Mouse (Mus musculus) kidney, postnatal 36 days (tissue): ENCODE data around the gene Patl2.
"Not testable (repeated sequence)": the region's sequence is repeated elsewhere in the genome, so short reads cannot be mapped to it uniquely, and the experiment has no call there.

Experiments
- DNase-seq, 2 experiments: peaks; one replicate each; pipeline ENCODE4 v3.0.0; 2021 to 2022; ENCODE audit warnings: mixed read lengths in 2 of 2

Gene Patl2

GRCm38 (mm10) chr2:122141332-122141967 is 44.5 kb downstream of the Patl2 start:
- no peak for DNase-seq

GRCm38 (mm10) chr2:122140815-122141214 is 45.2 kb downstream of the Patl2 start:
- no peak for DNase-seq

GRCm38 (mm10) chr2:122137839-122138465 is 48.0 kb downstream of the Patl2 start:
- no peak for DNase-seq

GRCm38 (mm10) chr2:122132618-122133017 is 53.4 kb downstream of the Patl2 start:
- DNase-seq, result no peak

- no peak for DNase-seq
Measured at GRCm38 (mm10) chr2:122132078-122132477, 53.9 kb downstream of the Patl2 start.

- no peak for DNase-seq
Measured at GRCm38 (mm10) chr2:122127635-122128034, 58.4 kb downstream of the Patl2 start.

GRCm38 (mm10) chr2:122126765-122127347 is 59.1 kb downstream of the Patl2 start:
- DNase-seq, result no peak

GRCm38 (mm10) chr2:122125680-122126572 is 60.1 kb downstream of the Patl2 start:
- no peak for DNase-seq

- peak; percentile 98 for DNase-seq
Measured at GRCm38 (mm10) chr2:122117961-122118958, 67.7 kb downstream of the Patl2 start, which contains the start of gene Spg11. Gene Spg11, minus strand, starts transcription at chr2:122118386.

GRCm38 (mm10) chr2:122116888-122117287 is 69.1 kb downstream of the Patl2 start:
- DNase-seq, result no peak

GRCm38 (mm10) chr2:122109714-122110113 is 76.3 kb downstream of the Patl2 start:
- DNase-seq, result no peak

GRCm38 (mm10) chr2:122108101-122108500 is 77.9 kb downstream of the Patl2 start:
- DNase-seq, result peak; percentile 68

- peak; percentile 27 to 75 for DNase-seq
Measured at GRCm38 (mm10) chr2:122102070-122102469, 83.9 kb downstream of the Patl2 start.

- DNase-seq, result not testable (repeated sequence)
Measured at GRCm38 (mm10) chr2:122097686-122098085, 88.3 kb downstream of the Patl2 start.

GRCm38 (mm10) chr2:122093844-122094243 is 92.1 kb downstream of the Patl2 start:
- no peak for DNase-seq

GRCm38 (mm10) chr2:122086446-122086845 is 99.5 kb downstream of the Patl2 start:
- no peak for DNase-seq

- peak; percentile 20 to 50 for DNase-seq
Measured at GRCm38 (mm10) chr2:122081728-122082456, 104.1 kb downstream of the Patl2 start.
